Mouse (Mus musculus): ENCODE measurements around the gene Ros1. TPM values are rescaled to one million over a fixed set of nuclear protein-coding genes. Genes with fewer than 3 reads are reported as not detected.

Gene Ros1
- total and polyA plus RNA-seq, 3 experiments: 0.02 TPM; not detected in 2

DNA sequence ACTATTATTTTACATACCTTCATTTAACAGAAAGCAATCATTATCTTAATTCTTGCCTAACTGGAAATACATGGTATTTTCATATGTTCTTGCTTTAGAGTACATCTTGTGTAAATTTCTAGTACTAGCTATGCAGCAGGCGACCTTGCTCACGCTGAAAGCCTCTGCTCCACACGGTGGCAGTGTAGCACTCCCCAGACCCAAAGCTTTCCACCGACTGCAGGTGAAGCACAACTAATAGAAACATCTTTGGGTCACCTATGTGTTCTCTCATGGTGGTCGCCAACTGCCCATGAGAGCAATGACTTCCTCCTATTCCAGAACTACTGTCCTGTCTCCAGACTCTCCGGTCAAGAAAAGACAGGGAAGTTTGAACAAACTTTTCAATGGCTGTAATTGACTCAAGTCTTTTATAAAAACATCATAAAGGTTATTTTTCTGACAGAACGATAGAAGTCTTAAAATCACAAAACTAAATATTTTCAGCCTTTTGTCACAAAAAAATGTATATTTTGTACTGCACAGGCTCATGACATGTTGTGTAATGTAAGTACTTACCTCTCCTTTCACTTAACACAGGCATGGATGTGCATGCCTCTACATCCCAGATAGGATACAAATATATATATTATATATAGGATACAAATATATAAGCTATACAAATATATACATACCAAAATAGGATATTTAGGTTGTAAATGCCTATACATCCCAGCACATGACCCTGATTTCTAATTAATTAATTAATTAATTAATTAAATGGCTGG, 21.9 kb upstream of the Ros1 start:
- intact Hi-C loops (cut with DNase I): loop anchor here (1.0 to 5.0 kb wide), 2 partner anchors 114 to 170 kb away; partner anchors contain the start of gene Nepn
- WGBS: 25% methylated on average over 7 of the region's 7 CpGs

DNA sequence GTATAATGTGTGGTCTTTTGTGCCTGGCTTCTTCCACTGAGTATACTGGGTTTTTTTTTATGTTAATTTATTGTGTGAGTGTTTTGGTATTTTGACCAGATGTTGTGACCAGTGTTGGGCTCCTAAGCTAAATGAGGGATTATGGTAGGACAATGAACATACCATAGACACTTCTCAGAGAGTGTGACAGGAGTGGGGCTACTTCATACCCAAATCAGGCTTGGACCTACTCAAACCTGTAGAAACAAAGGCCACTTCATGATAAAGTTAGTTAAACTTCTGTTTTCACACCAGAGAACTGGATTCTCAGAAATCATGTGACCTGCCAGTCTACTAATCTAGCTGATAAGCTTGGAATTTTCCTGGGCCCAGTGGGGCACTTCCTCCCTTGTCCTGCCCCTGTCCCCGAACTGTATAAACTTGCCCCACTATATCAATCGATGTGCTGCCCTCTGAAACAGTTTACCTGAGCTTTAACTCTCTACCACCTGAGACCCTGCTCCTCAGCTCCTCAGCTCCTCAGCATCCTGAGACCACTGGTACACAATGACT, 20.3 kb upstream of the Ros1 start:
- no peaks in the 10 kb centered on the region for H3K79me2 ChIP-seq (replicated peaks; ENCODE audit: control insufficient read depth, insufficient read depth, low read length)
- no peak for DNase-seq
- intact Hi-C loops (cut with DNase I): loop anchor here (5.0 kb wide), 1 partner anchor 172 kb away; the partner anchor contains the start of gene Nepn
- H3K4me3 ChIP-seq: no peak overlapping the region
- no peak for TF ChIP-seq EP300 (IDR thresholded peaks at IDR 0.05; ENCODE audit: insufficient read depth, low read depth, low read length)
- no peak for TF ChIP-seq CTCF (IDR thresholded peaks at IDR 0.05)
- 25% methylated on average over 2 of the region's 2 CpGs for WGBS
- H3K36me3 ChIP-seq (ENCODE audit: control insufficient read depth, insufficient read depth, low read length): no peaks in the 10 kb centered on the region
- H3K4me1 ChIP-seq (ENCODE audit: control insufficient read depth, insufficient read depth, low read length): peaks cover 1% of the 10 kb centered on the region; the same call in 1 of the 2 replicates
- H3K27ac ChIP-seq: no peak overlapping the region
- H3K27me3 ChIP-seq (ENCODE audit: control insufficient read depth, insufficient read depth, low read length): no peaks in the 10 kb centered on the region
- H3K9ac ChIP-seq (ENCODE audit: low read depth, low read length): no peak overlapping the region

More for the DNA sequence above, 21.9 kb upstream of the Ros1 start:
- Histone ChIP-seq H3K9ac (ENCODE audit: low read depth, low read length) (no peak overlapping the region), H3K79me2 (replicated peaks; ENCODE audit: control insufficient read depth, insufficient read depth, low read length) (no peaks in the 10 kb centered on the region), H3K27me3 (ENCODE audit: control insufficient read depth, insufficient read depth, low read length) (no peaks in the 10 kb centered on the region), H3K27ac (no peak overlapping the region), H3K4me3 (no peak overlapping the region), H3K4me1 (ENCODE audit: control insufficient read depth, insufficient read depth, low read length) (peaks cover 1% of the 10 kb centered on the region; the same call in 1 of the 2 replicates), H3K36me3 (ENCODE audit: control insufficient read depth, insufficient read depth, low read length) (no peaks in the 10 kb centered on the region)
- peak; percentile 37 to 69 for DNase-seq
- TF ChIP-seq POLR2A (IDR thresholded peaks at IDR 0.05; ENCODE audit: insufficient read depth, low read depth, low read length) (no peak), EP300 (IDR thresholded peaks at IDR 0.05; ENCODE audit: insufficient read depth, low read depth, low read length) (no peak), CTCF (IDR thresholded peaks at IDR 0.05) (peak; percentile 93)

DNA sequence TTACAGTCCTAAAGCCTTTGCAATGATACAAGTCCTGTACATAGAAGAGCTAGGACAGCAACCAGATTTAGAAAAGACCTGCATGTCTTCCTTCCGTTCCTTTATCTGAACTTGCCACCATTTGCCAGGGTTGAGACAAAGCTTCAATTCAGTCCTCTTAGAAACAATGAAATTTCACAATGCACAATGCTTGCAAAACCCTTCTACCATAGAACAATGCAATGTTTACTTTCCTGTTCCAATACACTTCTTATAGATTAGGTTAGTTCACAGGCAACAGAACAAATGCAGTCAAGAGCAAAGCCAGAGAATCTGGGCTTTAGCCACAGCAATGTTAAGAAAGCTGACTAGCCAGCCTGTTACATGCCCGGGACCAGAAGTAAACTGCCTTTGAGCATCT, 9.0 kb upstream of the Ros1 start:
- Histone ChIP-seq H3K4me1 (ENCODE audit: control insufficient read depth, insufficient read depth, low read length) (no peaks in the 10 kb centered on the region), H3K27ac (no peak overlapping the region), H3K36me3 (ENCODE audit: control insufficient read depth, insufficient read depth, low read length) (no peaks in the 10 kb centered on the region), H3K79me2 (replicated peaks; ENCODE audit: control insufficient read depth, insufficient read depth, low read length) (no peaks in the 10 kb centered on the region), H3K4me3 (no peak overlapping the region), H3K27me3 (ENCODE audit: control insufficient read depth, insufficient read depth, low read length) (no peaks in the 10 kb centered on the region), H3K9ac (ENCODE audit: low read depth, low read length) (no peak overlapping the region)
- TF ChIP-seq EP300 (IDR thresholded peaks at IDR 0.05; ENCODE audit: insufficient read depth, low read depth, low read length): no peak
- TF ChIP-seq POLR2A (IDR thresholded peaks at IDR 0.05; ENCODE audit: insufficient read depth, low read depth, low read length): no peak
- TF ChIP-seq CTCF (IDR thresholded peaks at IDR 0.05): no peak
- WGBS: 55% methylated on average over 2 of the region's 2 CpGs
- intact Hi-C loops (cut with DNase I): no loop called here
- no peak for DNase-seq

- WGBS: 68% methylated on average over 4 of the region's 4 CpGs
- Histone ChIP-seq H3K36me3 (ENCODE audit: control insufficient read depth, insufficient read depth, low read length) (no peaks in the 10 kb centered on the region), H3K79me2 (replicated peaks; ENCODE audit: control insufficient read depth, insufficient read depth, low read length) (no peaks in the 10 kb centered on the region), H3K27ac (no peak overlapping the region), H3K4me1 (ENCODE audit: control insufficient read depth, insufficient read depth, low read length) (no peaks in the 10 kb centered on the region), H3K4me3 (no peak overlapping the region), H3K9ac (ENCODE audit: low read depth, low read length) (no peak overlapping the region), H3K27me3 (ENCODE audit: control insufficient read depth, insufficient read depth, low read length) (no peaks in the 10 kb centered on the region)
- intact Hi-C loops (cut with DNase I): no loop called here
- no peak for DNase-seq
- TF ChIP-seq EP300 (IDR thresholded peaks at IDR 0.05; ENCODE audit: insufficient read depth, low read depth, low read length) (no peak), CTCF (IDR thresholded peaks at IDR 0.05) (no peak), POLR2A (IDR thresholded peaks at IDR 0.05; ENCODE audit: insufficient read depth, low read depth, low read length) (no peak)
Observed at GRCm38 (mm10) chr10:52185900-52186299, 9.1 kb downstream of the Ros1 start.

- no peak overlapping the region for H3K4me3 ChIP-seq
- peak; percentile 40 for TF ChIP-seq CTCF (IDR thresholded peaks at IDR 0.05)
- no peak for TF ChIP-seq POLR2A (IDR thresholded peaks at IDR 0.05; ENCODE audit: insufficient read depth, low read depth, low read length)
- H3K27me3 ChIP-seq (ENCODE audit: control insufficient read depth, insufficient read depth, low read length): no peaks in the 10 kb centered on the region
- DNase-seq: no peak
- WGBS: 77% methylated on average over 3 of the region's 3 CpGs
- no peaks in the 10 kb centered on the region for H3K4me1 ChIP-seq (ENCODE audit: control insufficient read depth, insufficient read depth, low read length)
- no peak overlapping the region for H3K9ac ChIP-seq (ENCODE audit: low read depth, low read length)
- intact Hi-C loops (cut with DNase I): no loop called here
- H3K79me2 ChIP-seq (replicated peaks; ENCODE audit: control insufficient read depth, insufficient read depth, low read length): no peaks in the 10 kb centered on the region
- no peaks in the 10 kb centered on the region for H3K36me3 ChIP-seq (ENCODE audit: control insufficient read depth, insufficient read depth, low read length)
- H3K27ac ChIP-seq: no peak overlapping the region
Observed at GRCm38 (mm10) chr10:52182878-52183277, 12.2 kb downstream of the Ros1 start.

DNA sequence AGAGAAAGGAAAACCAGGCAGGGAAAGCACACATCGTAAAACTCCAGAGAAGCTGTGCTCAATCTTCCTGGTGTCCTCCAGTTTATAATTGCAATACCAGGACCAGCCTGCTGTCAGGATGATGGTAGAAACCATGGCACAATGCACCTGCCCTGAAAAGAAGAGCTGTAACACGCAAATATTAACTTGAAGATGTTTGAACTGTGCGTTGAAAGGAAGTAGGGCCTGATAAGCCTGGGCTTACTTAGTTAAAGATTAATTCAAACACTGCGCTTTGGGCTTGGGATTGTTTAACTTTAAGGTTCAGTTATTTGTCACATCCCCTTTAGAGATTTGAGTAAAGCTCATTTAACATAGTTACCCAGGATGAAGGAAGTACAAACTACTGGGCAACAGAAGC, 20.7 kb downstream of the Ros1 start:
- Histone ChIP-seq H3K9ac (ENCODE audit: low read depth, low read length) (no peak overlapping the region), H3K4me1 (ENCODE audit: control insufficient read depth, insufficient read depth, low read length) (no peaks in the 10 kb centered on the region; the same call in 1 of the 2 replicates), H3K36me3 (ENCODE audit: control insufficient read depth, insufficient read depth, low read length) (no peaks in the 10 kb centered on the region), H3K4me3 (no peak overlapping the region), H3K79me2 (replicated peaks; ENCODE audit: control insufficient read depth, insufficient read depth, low read length) (no peaks in the 10 kb centered on the region), H3K27me3 (ENCODE audit: control insufficient read depth, insufficient read depth, low read length) (no peaks in the 10 kb centered on the region), H3K27ac (no peak overlapping the region)
- intact Hi-C loops (cut with DNase I): no loop called here
- TF ChIP-seq POLR2A (IDR thresholded peaks at IDR 0.05; ENCODE audit: insufficient read depth, low read depth, low read length) (no peak), EP300 (IDR thresholded peaks at IDR 0.05; ENCODE audit: insufficient read depth, low read depth, low read length) (no peak), CTCF (IDR thresholded peaks at IDR 0.05) (no peak)
- no peak for DNase-seq
- WGBS: 55% methylated on average over 4 of the region's 4 CpGs

Measured in heart, adult 2 months (tissue).